Mouse (Mus musculus) Patski (cell line): Measurements from ENCODE around the gene Aldh4a1. TPM values are rescaled to one million over a fixed set of nuclear protein-coding genes. Genes with fewer than 3 reads are reported as not detected.
A peak's percentile ranks its signal among the peaks of the same experiment; 100 is the strongest.

Experiments
- ATAC-seq: fragments of 100-300 bp; one replicate; pipeline ENCODE4 v1.8.0; 2021
- CTCF ChIA-PET: fragments of 350-600 bp; sonication (Branson Sonifier 250); formaldehyde crosslinking; loops from one replicate; lab custom pipeline; 2022; ENCODE audit warnings: inconsistent platforms; lab: Charles Lee
- POLR2A ChIA-PET: fragments of 350-600 bp; sonication (Branson Sonifier 250); formaldehyde crosslinking; loops from one replicate; lab custom pipeline; 2022; ENCODE audit warnings: antibody characterized with exemption, inconsistent platforms; lab: Charles Lee
- DNase-seq: peaks from one replicate; pipeline ENCODE4 v3.0.0-alpha.2; 2011; ENCODE audit warnings: low read depth, low spot score
- H3K27me3 ChIP-seq: fragments of 371-371 bp; one replicate; pipeline ENCODE4 v1.5.1; 2021
- CTCF ChIP-seq: fragments of 100-300 bp; IDR thresholded peaks from one replicate; pipeline ENCODE4 v1.5.1; 2021
- in situ Hi-C: fragments of 300-500 bp; cut with MboI; formaldehyde crosslinking; loops from 3 replicates; pipeline ENCODE4 v1.11.1; 2018; ENCODE audit warnings: low pct_unique_long_range_greater_than_20kb, mixed read lengths
- polyA plus RNA-seq: library from polyadenylated mRNA; unstranded; gene quantifications from one replicate; pipeline ENCODE4 v1.2.3, GENCODE M21; 2021

Aldh4a1 gene
- polyA plus RNA-seq, 1 experiment from 2014 or later: 34.4 TPM

DNA sequence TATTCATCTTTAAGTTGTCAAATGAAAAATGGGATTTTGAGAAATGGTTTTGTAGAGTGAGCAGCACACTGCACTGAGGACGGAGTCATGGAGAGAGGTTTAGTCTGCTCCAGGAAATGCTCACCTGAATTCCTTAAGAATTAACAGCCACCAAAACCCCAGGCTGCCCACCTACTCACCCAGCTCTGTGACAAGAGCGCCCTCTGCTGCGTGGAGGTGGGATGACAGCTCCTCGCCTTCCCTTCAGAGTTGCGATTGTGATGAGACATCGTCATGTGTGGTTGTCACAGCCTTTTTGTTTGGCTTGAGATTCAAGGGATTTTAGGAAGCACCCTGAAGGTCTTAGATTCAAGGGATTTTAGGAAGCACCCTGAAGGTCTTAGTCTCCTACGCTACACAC, 13.7 kb downstream of the Aldh4a1 start:
- TF ChIP-seq CTCF: no peak
- in situ Hi-C loops: no loop called here
- POLR2A ChIA-PET: interaction anchor here (1.4 kb wide), 1 partner anchor 13 kb away, joined by 3 read pairs; the partner anchor contains the start of gene Aldh4a1
- no peaks in the 10 kb centered on the region for H3K27me3 ChIP-seq
- DNase-seq (no peak), ATAC-seq (no peak)
- CTCF ChIA-PET: interaction anchor here (0.8 to 1.5 kb wide), 10 partner anchors 11 to 207 kb away, joined by 3 to 5 read pairs (median 4); partner anchors contain the start of gene Aldh4a1

DNA sequence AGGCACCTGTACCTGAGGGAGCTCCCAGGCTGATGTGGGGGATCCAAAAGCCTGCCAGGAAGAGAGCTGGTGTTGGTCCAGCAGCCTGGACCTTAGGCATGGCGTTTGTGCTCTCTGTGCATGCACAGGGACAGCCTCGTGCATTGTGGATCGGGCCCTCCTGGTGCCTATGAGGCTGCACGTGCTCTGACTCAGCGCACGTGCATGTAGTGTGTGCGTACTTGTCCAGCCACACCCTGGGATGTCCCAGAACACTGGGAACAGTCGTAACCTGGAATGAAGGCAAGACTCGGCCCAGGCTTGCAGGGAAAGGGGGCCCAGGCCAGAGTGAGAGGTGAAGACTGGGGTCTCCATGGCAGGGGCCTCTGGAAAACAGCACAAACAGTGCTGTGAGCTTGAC, 15.2 kb downstream of the Aldh4a1 start:
- CTCF ChIA-PET: interaction anchor here (1.4 to 1.5 kb wide), 2 partner anchors 15 to 140 kb away, joined by 4 read pairs; partner anchors contain the start of gene Aldh4a1
- no peak for DNase-seq
- TF ChIP-seq CTCF: no peak
- ATAC-seq: no peak
- in situ Hi-C loops: no loop called here
- H3K27me3 ChIP-seq: no peaks in the 10 kb centered on the region
- POLR2A ChIA-PET: no interaction called here

DNA sequence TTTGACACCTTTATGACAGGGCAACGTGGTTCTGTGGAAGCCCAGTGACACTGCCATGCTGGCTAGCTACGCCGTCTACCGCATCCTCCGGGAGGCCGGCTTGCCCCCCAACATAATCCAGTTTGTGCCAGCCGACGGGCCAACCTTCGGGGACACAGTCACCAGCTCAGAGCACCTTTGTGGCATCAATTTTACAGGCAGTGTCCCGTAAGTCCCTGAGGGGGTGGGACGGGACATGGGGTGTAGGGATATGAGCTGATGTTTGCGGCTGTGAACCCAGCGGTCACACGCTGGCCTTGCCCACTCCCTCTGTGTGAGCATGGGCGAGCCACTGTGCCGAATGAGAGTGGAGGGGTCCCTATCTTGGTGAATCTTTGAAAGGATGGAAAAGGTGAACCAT, 15.7 kb downstream of the Aldh4a1 start:
- POLR2A ChIA-PET: no interaction called here
- CTCF ChIA-PET: no interaction called here
- TF ChIP-seq CTCF: no peak
- no peaks in the 10 kb centered on the region for H3K27me3 ChIP-seq
- in situ Hi-C loops: no loop called here
- no peak for ATAC-seq
- DNase-seq: no peak

DNA sequence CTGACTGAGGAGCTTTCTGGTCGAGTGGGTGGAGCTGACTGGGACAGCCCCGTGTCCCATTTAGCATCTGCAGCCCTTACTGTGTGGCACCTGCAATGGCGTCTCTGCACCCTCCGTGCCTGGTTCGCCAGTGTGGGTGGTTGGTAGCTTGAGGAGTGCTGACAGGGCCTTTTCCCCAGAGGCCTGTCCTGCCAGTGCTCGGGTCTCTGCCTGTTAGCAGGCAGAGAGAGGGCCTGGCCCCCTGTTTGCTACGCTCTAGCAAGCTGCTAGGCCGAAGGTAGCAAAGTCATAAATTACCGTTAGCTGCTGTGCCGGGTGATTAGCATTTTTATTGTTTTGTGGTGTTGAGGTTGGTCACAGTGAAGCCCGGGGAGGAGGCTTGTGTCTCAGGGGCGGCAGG, 17.1 kb downstream of the Aldh4a1 start:
- ChIA-PET CTCF (interaction anchor here (1.5 kb wide), 1 partner anchor 29 kb away, joined by 4 read pairs; no protein-coding TSS in a partner anchor), POLR2A (interaction anchor here (0.6 to 1.1 kb wide), 3 partner anchors 28 to 33 kb away, joined by 3 to 5 read pairs (median 5); no protein-coding TSS in a partner anchor)
- no peak for TF ChIP-seq CTCF
- ATAC-seq (peak; percentile 15), DNase-seq (no peak)
- in situ Hi-C loops: no loop called here
- no peaks in the 10 kb centered on the region for H3K27me3 ChIP-seq

DNA sequence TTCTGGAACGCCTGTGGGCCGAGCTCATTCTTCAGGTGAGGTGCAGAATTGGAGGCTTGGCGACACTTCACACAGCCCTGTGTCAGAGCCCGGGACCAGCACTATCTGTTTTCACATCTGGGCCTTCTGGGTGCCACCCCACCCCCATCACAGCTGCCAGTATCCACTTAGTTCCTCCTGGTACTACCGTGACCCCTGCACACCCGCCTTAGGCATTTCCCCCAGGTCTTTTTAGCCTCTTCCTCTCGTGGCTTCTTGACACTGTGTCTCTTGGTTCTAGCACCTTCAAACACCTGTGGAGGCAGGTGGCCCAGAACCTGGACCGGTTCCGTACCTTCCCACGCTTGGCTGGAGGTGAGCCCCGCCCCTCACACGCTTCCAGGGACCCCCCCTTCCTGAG, 17.7 kb downstream of the Aldh4a1 start:
- ChIA-PET CTCF (no interaction called here), POLR2A (interaction anchor here (0.6 to 1.1 kb wide), 3 partner anchors 28 to 34 kb away, joined by 3 to 5 read pairs (median 5); no protein-coding TSS in a partner anchor)
- no peak for TF ChIP-seq CTCF
- DNase-seq: no peak
- no peak for ATAC-seq
- in situ Hi-C loops: no loop called here
- no peaks in the 10 kb centered on the region for H3K27me3 ChIP-seq

DNA sequence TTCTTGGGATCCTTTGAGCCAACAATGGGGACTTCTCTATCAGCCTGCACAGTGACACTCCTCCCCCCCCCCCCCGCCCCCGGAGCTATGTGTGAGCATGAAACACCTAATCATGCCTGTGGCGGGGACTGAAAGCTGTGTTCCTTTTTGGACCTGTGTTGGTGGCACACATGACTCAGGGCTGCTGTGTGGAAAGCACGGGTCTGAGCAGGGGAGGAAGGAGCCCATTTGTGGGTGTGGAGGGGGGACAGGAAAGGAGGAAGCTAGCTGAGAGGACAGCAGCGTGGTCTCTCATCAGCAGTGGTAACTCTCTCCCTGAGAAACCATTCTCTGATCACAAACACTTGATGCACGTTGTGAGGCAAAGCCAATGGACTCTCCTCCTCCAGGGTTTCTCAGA, 18.1 kb downstream of the Aldh4a1 start:
- in situ Hi-C loops: no loop called here
- TF ChIP-seq CTCF: no peak
- ChIA-PET CTCF (no interaction called here), POLR2A (interaction anchor here (1.1 kb wide), 1 partner anchor 32 kb away, joined by 3 read pairs; no protein-coding TSS in a partner anchor)
- no peaks in the 10 kb centered on the region for H3K27me3 ChIP-seq
- DNase-seq (no peak), ATAC-seq (no peak)

DNA sequence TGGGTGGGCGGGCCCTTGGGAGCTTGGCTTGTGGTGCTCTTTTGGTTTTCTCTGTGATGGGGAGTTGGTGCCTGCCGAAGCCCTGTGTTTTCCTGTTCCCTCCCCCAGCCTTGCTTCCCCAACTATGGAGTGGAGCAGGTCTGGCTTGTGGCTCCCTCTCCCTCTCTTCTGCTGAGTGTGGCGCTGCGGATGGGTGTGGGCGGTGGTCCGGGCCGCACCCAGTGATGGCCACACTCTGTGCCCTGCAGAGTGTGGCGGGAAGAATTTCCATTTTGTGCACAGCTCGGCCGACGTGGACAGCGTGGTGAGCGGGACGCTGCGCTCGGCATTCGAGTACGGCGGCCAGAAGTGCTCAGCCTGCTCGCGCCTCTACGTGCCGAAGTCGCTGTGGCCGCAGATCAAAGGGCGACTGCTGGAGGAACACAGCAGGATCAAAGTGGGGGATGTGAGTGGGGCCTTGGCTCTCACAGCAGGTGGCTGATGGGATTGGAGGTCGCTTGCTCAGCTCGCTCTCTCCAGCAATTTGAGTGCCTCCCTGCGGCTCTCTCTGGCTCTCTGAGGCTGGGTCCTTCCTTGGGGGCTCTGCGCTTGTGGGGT, 19.3 kb downstream of the Aldh4a1 start:
- TF ChIP-seq CTCF: no peak
- ChIA-PET POLR2A (no interaction called here), CTCF (no interaction called here)
- no peak for DNase-seq
- ATAC-seq: no peak
- in situ Hi-C loops: no loop called here
- no peaks in the 10 kb centered on the region for H3K27me3 ChIP-seq

DNA sequence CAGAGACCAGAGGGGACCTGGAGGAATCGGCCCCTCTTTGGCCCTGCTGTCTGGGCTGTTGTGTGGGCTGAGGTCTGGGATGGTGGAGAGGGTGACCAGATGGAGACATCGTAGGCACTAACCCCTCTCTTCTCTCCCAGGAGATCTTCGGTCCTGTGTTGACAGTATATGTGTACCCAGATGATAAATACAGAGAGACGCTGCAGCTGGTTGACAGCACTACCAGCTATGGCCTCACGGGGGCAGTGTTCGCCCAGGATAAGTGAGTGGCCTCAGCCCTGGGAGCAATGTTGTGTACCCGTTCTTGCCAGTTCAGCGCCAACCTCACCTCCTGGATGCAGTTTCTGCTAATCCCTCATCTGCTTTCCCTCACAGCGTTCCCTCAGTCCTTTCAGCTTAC, 21.3 kb downstream of the Aldh4a1 start:
- ChIA-PET POLR2A (interaction anchor here (1.5 kb wide), 1 partner anchor 24 kb away, joined by 4 read pairs; no protein-coding TSS in a partner anchor), CTCF (interaction anchor here (0.7 to 2.3 kb wide), 13 partner anchors 10 to 217 kb away, joined by 3 to 26 read pairs (median 3); no protein-coding TSS in a partner anchor)
- H3K27me3 ChIP-seq: no peaks in the 10 kb centered on the region
- ATAC-seq (no peak), DNase-seq (no peak)
- in situ Hi-C loops: no loop called here
- no peak for TF ChIP-seq CTCF

DNA sequence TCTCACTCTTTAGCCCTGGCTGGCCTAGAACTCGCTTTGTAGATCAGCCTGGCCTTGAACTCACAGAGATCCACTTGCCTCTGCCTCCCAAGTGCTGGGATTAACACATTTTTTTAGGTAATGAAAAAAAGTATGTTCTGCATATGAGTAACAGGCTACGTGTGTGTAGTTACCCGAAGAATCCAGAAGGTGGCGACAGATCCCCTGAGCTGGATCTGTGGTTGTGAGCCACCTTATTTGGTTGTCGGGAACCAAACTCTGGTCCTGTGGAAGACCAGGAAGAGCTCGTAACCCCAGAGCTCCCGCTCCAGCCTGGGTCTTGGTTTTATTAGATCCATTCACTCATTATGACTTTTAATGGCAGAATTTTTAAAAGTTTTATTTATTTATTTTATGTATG, 24.2 kb downstream of the Aldh4a1 start:
- POLR2A ChIA-PET: interaction anchor here (0.8 kb wide), 1 partner anchor 16 kb away, joined by 3 read pairs; no protein-coding TSS in a partner anchor
- no peaks in the 10 kb centered on the region for H3K27me3 ChIP-seq
- no peak for DNase-seq
- ATAC-seq: no peak
- CTCF ChIA-PET: interaction anchor here (1.0 to 2.2 kb wide), 7 partner anchors 10 to 214 kb away, joined by 3 to 12 read pairs (median 3); no protein-coding TSS in a partner anchor
- in situ Hi-C loops: loop anchor here (5.0 kb wide), 1 partner anchor 210 kb away; no protein-coding TSS in a partner anchor
- no peak for TF ChIP-seq CTCF

DNA sequence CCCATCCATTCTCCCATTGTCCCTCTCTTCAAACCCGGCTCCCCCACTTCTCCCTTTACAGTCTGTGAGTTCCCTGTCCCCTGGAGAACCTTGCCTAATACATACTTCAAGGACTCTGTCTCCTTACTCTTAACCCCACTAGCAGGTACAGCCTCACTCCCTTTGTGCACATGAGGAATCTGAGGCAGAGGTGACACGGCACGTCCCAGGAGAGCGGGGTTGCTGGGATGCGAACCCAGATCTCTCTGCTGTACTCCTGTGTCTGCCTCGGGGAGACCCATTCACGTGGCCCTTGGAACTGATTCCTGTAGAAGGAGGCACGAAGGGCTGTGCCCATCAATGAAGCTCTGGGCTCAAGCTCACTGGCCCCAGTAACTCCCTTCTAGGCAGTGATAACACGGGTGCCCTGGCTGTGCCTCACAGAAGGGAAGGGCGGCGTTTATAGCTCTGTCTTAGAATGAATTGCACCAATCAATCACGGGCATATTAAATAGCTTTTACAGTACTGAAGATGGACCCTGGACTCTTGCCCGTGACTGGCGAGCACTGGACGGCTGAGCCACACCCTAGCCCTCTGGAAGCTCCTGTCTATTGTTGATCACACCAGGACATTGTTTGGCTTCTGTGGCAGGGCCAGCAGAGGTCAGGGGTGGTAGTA, 27.5 kb downstream of the Aldh4a1 start:
- TF ChIP-seq CTCF: no peak
- DNase-seq (no peak), ATAC-seq (no peak)
- in situ Hi-C loops: no loop called here
- CTCF ChIA-PET: no interaction called here
- no peaks in the 10 kb centered on the region for H3K27me3 ChIP-seq
- POLR2A ChIA-PET: no interaction called here

DNA sequence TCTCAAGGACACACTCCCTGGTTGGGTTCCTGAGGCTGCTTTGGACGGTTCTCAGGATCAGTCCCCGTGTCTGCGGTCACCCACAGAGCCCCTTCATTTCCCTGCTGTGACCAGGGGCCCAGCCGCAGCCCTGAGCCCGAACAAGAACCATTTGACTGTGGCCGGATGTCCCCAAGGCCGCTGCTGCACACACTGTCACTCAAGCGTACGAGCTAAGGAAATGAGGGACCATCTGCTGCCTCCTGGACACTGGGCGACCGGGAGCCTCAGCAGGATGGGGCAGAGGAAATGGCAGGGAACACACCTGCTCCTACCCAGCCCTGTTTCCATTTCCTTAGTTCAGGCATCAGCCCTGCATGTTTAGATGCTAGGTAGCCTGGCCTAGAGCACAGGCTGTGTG, 28.2 kb downstream of the Aldh4a1 start:
- no peak for TF ChIP-seq CTCF
- POLR2A ChIA-PET: no interaction called here
- H3K27me3 ChIP-seq: no peaks in the 10 kb centered on the region
- ATAC-seq: no peak
- in situ Hi-C loops: no loop called here
- no peak for DNase-seq
- CTCF ChIA-PET: no interaction called here
